Mouse (Mus musculus) cerebellum, postnatal 10 days (tissue): ENCODE data around the gene Knop1.

ENCODE experiments used
- DNase-seq, 2 experiments: peaks; one replicate each; pipeline ENCODE4 v3.0.0; 2021; ENCODE audit warnings: mixed read lengths in 2 of 2

Gene Knop1

DNA sequence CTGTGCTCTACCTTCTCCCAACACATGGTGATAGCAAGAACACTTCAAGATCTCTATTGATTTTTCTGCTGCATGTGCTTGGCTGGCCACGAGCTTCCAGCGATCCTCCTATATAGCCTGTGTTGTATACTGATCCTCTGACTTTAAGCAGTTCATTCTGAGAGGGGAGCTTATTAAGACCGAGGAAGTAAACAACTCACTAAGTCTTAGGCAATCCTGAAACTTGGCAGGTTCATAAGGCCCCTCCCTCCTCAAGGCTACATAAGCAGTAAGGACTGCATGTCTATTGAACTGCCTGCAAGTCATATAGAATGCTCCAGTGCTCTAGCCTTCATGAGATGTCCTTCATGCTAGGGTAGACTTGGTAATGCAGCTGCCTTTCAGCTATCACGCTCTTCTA lies 9.7 kb downstream of the Knop1 start:
- DNase-seq: no peak

- peak; percentile 40 to 53 for DNase-seq
Observed at GRCm38 (mm10) chr7:118845141-118845540, 10.9 kb downstream of the Knop1 start.

GRCm38 (mm10) chr7:118842938-118843337 lies 13.1 kb downstream of the Knop1 start:
- no peak for DNase-seq

GRCm38 (mm10) chr7:118841796-118842195 lies 14.3 kb downstream of the Knop1 start:
- DNase-seq: peak; percentile 44 to 48

GRCm38 (mm10) chr7:118841030-118841745 lies 14.9 kb downstream of the Knop1 start:
- peak; percentile 83 to 90 for DNase-seq

DNA sequence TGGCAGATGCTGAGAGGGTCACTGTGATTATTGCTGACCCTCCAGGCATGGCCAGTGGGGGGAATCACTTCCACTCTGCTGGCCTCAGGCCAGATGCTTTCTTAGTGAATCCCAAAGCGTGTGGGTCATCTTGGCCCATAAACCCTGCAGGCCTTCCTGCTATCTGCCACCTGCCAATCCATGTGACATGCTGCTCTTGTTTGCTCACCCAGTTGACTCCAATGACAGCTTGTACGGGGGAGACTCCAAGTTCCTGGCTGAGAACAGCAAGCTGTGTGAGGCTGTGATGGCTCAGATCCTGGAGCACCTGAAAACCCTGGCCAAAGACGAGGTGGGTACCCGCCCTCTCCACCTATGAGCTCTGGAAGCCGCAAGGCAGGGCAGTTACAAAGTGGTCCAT lies 18.2 kb downstream of the Knop1 start:
- DNase-seq: peak; percentile 59 to 73

DNA sequence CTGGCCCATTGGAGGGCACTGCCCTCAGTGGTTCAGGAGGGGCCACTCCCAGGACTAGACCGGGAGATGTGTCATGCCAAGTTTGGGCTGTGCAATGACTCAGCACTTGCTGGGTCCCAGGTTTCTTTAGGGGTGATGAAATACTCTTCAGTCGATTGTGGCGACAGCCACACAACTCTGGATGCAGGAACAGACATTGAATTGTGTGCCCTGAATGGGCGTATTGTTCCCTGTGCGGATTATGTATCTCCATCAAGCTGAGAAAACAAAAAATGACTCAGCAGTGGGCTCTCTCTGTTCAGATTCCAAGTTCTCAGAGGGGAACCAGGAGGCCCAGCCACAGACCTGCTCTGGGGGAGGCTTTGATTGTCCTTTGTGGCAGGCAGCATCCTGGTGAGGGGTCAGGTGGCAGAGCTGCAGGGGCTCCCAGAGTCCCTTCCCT lies 28.1 kb downstream of the Knop1 start:
- DNase-seq: no peak

DNA sequence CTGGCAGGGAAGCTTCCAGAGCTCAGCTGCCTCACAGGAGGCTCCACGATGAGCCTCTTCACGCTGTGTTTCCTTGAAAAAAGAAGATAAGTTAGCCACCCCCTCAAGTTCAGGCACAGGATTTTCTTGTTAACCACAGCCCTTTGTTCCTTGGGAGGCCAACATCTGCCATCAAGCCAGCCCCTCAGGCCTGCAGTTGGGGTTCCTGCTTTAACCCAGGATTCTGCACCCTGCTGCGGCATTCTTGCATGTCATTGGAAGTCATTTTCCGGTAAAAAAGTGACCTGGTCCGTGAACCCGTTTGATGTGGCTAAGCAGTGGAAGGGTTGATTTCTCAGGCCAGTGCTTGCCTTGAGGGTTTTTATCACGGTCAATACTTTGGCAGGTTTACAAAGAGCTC lies 31.6 kb downstream of the Knop1 start:
- DNase-seq: no peak

GRCm38 (mm10) chr7:118821887-118822556 lies 34.0 kb downstream of the Knop1 start:
- no peak for DNase-seq

DNA sequence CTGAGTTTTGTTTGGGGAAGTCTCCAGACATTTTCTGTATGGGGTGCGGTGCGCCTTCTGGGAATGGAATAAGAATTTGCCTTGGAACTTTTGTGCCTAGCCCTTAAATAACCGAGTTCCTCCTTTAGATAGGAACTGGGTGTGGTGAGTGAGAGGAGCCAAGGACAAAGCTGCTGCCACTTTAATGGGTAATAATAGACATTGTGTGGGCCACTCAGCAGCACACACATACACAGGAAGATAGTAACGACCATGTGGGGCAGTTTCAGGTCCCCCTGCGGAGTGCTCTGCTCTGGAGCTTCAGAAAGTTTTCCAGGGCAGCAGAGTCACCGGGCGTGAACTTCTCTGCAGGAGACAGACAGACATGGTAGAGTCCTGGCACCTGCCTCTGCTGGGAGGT lies 34.7 kb downstream of the Knop1 start:
- DNase-seq: no peak

GRCm38 (mm10) chr7:118819666-118820065 lies 36.4 kb downstream of the Knop1 start:
- DNase-seq: no peak

DNA sequence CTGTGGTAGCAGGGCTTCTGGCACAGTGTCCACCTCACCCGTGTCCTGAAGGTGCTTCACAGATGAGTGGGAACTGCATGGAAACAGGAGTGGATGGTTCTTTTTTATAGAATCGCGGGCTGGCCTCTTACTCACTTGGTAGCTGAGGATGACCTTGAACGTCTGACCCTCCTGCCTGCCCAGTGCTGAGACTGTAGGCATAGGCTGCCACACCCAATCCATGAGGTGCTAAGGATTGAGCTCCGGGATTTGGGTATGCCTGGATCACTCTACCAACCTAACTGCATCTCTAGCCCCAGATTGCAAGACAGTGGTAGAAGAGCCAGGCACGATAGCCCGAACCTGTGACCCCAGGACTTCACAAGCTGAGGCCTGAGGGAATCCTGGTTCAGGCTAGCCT lies 38.3 kb downstream of the Knop1 start:
- DNase-seq: no peak

DNA sequence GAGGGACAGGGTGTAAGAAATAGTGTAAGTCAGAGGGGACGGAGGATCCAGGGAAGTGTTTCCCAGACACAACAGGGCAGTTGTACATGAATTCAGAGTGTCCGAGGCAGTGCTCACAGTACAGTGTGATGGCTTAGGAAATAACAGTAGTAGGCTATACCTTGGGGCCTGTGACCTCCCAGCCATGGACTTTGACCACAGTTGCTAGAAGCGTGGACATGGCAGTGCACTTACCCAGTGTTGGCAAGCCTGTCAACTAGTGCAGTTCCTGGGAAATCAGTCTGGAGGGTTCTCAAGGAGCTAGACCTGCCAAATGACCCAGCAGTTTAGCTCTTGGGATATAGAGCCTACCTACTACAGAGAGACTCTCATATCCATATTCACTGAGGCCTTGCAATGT lies 39.8 kb downstream of the Knop1 start:
- DNase-seq: no peak

DNA sequence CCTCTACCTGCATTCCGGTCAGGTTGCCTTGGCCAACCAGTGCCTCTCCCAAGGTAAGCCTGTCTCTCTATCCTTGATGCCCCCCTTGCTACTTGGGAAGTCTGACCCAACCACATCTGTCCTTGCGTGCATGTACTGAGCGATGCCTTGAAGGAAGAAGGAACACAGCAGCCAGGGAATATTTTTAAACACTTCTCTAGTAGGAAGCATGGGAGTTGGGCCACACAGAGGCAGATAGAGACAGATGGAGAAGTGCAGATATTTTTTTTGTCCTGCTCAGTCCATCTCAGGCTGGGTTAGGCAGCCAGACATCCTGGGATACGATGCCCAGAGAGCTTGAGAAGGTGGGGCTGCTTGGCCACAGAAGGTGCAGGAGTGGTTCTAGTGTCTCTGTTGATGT lies 42.5 kb downstream of the Knop1 start:
- DNase-seq: no peak

GRCm38 (mm10) chr7:118811407-118812106 lies 44.5 kb downstream of the Knop1 start:
- no peak for DNase-seq

DNA sequence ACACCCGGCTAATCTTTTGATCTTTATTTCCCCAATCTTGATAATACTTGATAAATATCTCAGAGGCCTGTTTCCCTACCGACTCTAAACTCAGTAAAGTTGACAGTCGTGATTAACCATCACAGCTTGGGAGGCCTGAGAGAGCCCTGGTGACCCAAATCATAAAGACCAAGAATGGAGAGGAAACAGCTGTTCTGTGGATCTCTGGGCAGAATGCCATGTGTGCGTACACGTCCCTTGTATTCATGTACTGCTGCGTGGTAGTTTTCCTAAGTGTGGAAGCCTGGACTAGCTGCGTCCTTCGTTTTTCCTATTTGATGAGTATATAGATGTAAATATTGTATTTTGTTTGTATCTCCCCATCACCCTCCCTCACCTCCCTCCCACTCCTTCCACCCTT lies 48.2 kb downstream of the Knop1 start:
- DNase-seq: peak; percentile 24 to 31

DNA sequence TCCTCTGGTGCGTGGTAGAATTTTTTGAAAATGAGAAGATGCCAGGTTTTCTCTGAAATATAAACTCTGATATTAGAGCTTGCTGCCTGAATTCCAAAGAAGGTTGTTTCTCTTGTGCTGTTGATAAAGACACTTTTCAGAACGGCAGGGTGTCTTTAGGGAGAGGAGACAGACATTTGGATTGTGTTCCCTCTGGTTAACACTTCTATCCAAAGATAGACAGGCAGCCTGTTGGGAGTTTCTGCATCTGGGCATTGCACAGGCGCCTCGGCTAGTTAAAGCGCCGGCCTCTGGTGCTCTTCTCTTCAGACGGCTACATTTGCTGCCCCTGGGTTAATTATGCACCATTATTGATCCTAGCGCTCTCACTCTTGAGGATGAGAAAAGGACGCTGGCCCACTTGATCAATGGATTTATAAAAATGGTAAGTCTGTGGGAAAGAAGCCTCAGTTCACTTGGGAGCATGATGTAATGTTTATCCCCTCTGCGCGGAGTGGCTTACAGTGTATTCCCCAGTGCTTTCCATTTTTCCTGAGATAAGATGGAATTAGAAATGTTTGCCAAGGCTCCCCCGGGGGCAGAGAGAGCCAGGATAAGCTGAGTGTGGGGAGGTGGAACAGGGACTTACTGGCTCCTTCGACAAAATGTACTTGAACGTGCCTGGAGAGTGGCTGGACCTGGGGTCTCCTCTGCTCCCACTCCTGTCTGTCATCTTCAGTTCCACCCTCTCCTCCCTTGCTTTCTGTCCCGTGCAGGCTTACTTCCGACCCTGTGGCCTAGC lies 49.2 kb downstream of the Knop1 start:
- no peak for DNase-seq

DNA sequence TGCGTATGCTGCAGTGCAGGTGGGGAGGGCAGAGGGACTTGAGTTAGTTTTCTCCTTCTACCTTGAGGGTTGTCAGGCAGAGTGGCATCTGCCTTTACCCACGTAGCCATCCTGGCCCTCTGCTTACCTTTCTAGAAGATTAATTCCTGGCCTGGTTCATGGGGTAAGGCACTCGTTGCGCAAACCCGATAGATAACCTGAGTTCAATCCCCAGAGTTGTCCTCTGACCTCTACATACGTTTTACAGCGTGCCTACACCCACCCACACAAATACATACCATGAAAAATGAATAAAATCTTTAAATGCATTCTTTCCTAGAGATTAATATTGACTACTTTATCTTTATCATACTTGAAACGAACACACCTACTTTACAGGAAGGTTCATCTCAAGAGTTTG lies 52.6 kb downstream of the Knop1 start:
- DNase-seq: no peak

DNA sequence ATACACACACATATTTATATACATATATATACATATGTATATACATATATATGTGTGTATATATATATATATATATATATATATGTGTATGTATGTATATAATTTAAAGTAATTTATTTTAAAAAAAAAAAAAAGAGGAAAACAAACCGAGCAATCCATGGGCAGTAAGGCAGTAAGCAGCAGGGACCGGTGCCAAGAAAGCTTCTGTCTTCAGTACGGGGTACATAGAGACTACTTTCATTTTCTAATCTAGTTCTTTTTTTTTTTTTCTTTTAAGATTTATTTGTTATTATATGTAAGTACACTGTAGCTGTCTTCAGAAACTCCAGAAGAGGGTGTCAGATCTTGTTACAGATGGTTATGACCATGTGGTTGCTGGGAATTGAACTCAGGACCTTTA lies 54.3 kb downstream of the Knop1 start:
- DNase-seq: peak; percentile 36 to 45

DNA sequence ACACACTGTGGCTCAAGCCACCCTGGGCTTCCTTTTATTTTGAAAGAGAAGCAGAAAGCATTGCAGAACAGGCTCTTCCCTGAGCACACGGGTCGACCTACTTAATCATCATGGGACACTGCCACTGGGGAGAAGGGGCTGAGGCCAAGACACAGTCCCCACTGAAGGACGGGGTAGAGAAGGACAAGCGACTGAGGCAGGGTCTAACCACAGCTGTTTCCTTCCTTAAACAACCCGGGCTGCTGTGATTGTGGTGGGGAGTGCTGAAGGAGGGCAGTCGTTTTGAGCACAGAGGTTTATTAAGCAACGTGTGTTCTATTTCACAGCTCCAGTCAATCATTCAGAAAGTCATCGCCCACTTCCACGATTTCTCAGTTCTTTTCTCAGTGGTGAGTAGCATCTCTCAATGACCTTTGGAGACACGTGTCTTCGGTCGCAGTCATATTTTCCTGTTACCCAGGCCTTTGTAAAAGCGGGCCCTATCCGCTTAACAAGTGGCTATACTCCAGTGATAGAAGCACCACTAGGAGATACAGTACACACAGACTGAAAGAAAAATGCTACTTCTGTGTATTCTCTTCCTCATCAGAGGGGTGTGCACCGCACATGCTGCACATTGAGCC lies 55.8 kb downstream of the Knop1 start:
- DNase-seq: no peak

DNA sequence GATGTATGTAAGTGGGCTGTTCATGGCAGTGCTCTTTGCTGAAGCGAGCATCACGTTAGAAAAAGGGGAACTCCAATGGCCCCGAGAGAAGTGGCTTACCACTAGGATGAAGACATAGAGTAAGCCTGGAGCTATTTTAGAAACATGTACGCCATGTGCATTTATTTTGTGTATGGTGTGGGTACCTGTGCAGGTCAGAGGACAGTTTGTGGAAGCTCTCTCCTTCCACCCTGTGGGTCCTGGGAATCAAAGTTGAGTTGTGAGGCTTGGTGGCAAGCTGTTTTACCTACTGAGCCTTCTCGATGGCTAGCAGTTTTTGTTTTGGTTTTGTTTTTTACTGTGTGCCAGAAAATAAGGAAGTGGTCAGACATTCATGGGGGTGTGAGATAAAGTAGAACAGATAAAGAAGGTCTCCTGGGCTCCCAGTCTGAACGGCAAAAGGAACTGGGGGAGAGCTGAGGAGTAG lies 57.9 kb downstream of the Knop1 start:
- DNase-seq: no peak

GRCm38 (mm10) chr7:118797600-118797999 lies 58.5 kb downstream of the Knop1 start:
- DNase-seq: no peak

GRCm38 (mm10) chr7:118796838-118797237 lies 59.2 kb downstream of the Knop1 start:
- no peak for DNase-seq
